Mouse (Mus musculus) small intestine, adult 2 months (tissue): ENCODE data around the gene Comp. TPM values are rescaled to one million over a fixed set of nuclear protein-coding genes. Genes with fewer than 3 reads are reported as not detected.

Source experiments
- H3K27ac ChIP-seq: fragments of 200-500 bp; 2 replicates; pipeline ENCODE4 v1.5.1; 2012; ENCODE audit warnings: low read depth, low read length, control low read depth, inconsistent platforms; ENCODE audit not compliant: insufficient read depth
- H3K27me3 ChIP-seq: fragments of 200-500 bp; 2 replicates; pipeline ENCODE4 v1.6.1; 2012; ENCODE audit warnings: mild to moderate bottlenecking, moderate library complexity, low read length, inconsistent platforms; ENCODE audit not compliant: control insufficient read depth, insufficient read depth
- H3K36me3 ChIP-seq: fragments of 200-500 bp; 2 replicates; pipeline ENCODE4 v1.6.1; 2012; ENCODE audit warnings: mild to moderate bottlenecking, low read length, control low read depth, inconsistent platforms; ENCODE audit not compliant: control insufficient read depth, insufficient read depth
- H3K4me1 ChIP-seq: fragments of 200-500 bp; 2 replicates; pipeline ENCODE4 v1.6.1; 2012; ENCODE audit warnings: low read length, inconsistent platforms, mixed read lengths; ENCODE audit not compliant: control insufficient read depth, insufficient read depth, insufficient read length
- H3K4me3 ChIP-seq: fragments of 200-500 bp; 2 replicates; pipeline ENCODE4 v1.5.1; 2012; ENCODE audit warnings: low read depth, mild to moderate bottlenecking, control low read depth, inconsistent platforms, low read length, moderate library complexity
- CTCF ChIP-seq: fragments of 200-500 bp; IDR thresholded peaks from 2 replicates; pipeline ENCODE4 v1.5.1; 2012; ENCODE audit warnings: low read depth, mild to moderate bottlenecking, control low read depth, inconsistent platforms, low read length, moderate library complexity, mixed read lengths; ENCODE audit not compliant: insufficient replicate concordance, insufficient read length; ENCODE audit errors: extremely low read depth
- POLR2A ChIP-seq: fragments of 200-500 bp; IDR thresholded peaks from 2 replicates; pipeline ENCODE4 v1.6.1; 2012; ENCODE audit warnings: low read depth, mild to moderate bottlenecking, control low read depth, inconsistent platforms, low read length, moderate library complexity
- WGBS: fragments of 180-500 bp; shearing (Covaris S2); methylation state at CpG from one replicate; pipeline ENCODE4 v1.1.7; 2018; 5-methylcytosine and 5-hydroxymethylcytosine counted together
- polyA plus RNA-seq: library from polyadenylated mRNA; depleted of rRNA; stranded (reverse); fragments of >200 nt; gene quantifications from 2 replicates; pipeline ENCODE4 v1.2.3, GENCODE M21; 2012; rRNA removed

Comp gene
- polyA plus RNA-seq: 0.13 and 1.2 TPM in 2 replicates

DNA sequence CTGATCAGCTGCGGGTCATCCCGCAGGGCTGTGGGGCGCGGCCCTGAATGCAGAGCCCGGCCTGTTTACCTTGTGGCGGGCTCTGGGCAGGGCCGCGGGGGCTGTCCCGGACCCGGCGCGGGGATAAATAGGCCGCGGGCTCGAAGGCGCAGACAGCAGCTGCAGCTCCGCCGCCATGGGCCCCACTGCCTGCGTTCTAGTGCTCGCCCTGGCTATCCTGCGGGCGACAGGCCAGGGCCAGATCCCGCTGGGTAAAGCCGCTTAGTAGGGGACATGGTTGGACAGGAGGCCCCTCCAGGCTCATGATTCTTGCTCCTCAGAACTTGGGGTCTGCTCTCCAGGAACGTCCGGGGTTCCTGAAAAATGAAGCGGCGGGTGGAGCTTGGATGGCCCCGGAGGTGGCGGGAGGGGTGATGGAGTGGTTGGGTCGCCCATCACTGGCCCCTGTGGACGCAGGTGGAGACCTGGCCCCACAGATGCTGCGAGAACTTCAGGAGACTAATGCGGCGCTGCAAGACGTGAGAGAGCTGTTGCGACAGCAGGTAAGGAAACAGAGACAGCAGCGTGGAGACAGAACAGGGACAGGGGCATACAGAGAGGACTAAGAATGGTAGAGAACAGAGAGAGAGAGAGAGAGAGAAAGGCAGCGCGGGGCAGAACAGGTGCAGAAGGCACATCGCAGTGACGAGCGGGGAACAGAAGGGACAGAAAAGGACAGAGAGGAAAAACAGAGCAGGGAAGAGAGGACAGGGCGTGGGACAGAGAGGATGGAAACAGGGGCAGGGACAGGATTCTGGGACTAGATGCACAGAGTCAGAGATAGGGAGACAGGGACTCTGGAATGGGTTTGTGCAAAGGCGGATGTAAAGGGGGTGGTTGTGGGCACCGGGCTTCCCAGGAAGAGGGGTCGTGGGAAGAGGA is at the start of gene Comp:
Gene Comp, plus strand, starts transcription at position 162 of the 921 bp plus-strand sequence.
- H3K4me1 ChIP-seq: peaks cover 22% of the 10 kb centered on the region
- H3K27me3 ChIP-seq: peaks cover 52% of the 10 kb centered on the region
- peak within 1 kb of the TSS; percentile 54 for H3K4me3 ChIP-seq
- 6% methylated on average over 47 of the region's 47 CpGs for WGBS
- H3K36me3 ChIP-seq: no peaks in the 10 kb centered on the region
- TF ChIP-seq CTCF (no peak), POLR2A (no peak)
- H3K27ac ChIP-seq: no peak within 1 kb of the TSS

DNA sequence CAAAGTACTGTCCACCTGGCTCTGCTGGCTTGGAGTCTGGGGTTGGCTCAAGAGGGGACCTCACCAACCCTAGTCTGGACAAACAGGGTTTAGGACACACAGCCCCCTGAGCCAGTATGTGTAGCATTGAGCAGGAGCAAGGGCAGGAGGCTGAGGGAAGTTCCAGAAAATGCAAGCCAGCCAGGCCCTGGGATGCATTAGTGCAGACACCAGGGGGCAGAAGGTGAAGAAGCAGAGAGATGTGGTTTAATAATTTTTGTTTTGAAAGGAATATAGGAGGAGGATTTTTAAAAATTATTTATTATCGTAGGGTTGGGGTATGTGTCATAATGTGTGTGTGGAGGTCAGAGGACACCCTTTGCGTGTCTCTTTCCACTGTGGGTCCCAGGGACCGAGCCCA is 49.6 kb upstream of the Comp start:
- Histone ChIP-seq H3K4me3 (no peak overlapping the region), H3K27me3 (no peaks in the 10 kb centered on the region), H3K4me1 (no peaks in the 10 kb centered on the region), H3K27ac (no peak overlapping the region), H3K36me3 (no peaks in the 10 kb centered on the region)
- 88% methylated on average over 3 of the region's 3 CpGs for WGBS
- TF ChIP-seq POLR2A (no peak), CTCF (no peak)

DNA sequence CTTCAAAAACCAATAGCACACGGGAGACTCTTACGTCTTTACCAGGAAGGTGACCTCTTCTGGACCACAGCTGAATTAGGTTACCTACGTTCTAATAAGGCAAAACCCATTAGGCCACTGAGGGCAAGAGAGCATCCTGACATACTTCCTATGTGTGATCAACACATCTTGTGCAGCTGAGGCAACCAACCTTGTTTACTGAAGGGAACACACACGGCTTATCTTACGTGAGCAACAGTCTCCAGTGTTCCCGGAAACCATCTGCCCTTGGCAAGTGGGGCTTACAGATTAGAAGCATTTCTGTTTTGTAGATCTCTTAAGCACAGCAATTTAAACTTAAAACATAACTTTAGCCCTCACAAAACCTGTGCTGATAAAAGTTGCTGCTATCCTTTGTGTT is 45.8 kb upstream of the Comp start:
- Histone ChIP-seq H3K4me1 (no peaks in the 10 kb centered on the region), H3K4me3 (no peak overlapping the region), H3K27me3 (no peaks in the 10 kb centered on the region), H3K36me3 (peaks cover 17% of the 10 kb centered on the region), H3K27ac (no peak overlapping the region)
- 85% methylated on average over 6 of the region's 6 CpGs for WGBS
- TF ChIP-seq CTCF (no peak), POLR2A (no peak)

DNA sequence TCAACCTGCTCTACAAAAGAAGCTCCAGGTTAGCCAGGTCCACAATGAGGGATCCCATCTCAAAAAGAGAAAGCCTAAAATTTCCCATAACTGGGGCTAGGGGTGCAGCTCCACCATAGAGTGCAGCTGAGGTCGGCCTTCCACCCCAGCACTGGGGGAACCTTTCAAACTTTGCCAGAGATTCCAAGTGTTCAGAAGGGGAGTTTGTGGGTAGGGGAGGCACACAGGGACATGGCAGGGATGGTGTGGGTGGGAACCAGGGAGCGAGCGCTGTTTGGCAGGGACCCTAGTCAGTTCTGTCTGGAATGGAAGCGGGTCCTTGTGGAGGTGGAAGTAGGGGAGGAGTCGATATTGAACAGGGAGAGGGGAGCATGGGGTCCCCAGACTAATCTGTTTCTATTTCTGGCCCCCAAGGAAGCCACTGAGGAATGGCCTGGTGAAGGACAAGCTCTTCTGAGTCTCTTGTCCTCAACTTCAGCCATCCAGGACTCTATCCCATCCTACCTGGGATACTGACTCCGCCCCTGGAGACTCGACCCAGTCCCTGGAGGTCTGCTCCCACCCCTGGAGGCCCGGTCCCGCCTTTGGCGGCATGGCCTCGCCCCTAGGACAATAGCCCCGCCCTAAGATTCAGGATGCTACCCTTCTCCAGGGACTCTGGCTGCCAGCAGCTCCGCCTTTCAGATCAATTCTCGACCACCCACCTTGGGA is 44.1 kb upstream of the Comp start, which contains the start of gene Gdf1:
Gene Gdf1, plus strand, starts transcription at position 694 of the 711 bp plus-strand sequence.
- peaks cover 35% of the 10 kb centered on the region for H3K36me3 ChIP-seq
- H3K4me3 ChIP-seq: no peak within 1 kb of the TSS
- WGBS: 33% methylated on average over 14 of the region's 14 CpGs
- no peak within 1 kb of the TSS for H3K27ac ChIP-seq
- TF ChIP-seq POLR2A (no peak), CTCF (no peak)
- H3K4me1 ChIP-seq: no peaks in the 10 kb centered on the region
- no peaks in the 10 kb centered on the region for H3K27me3 ChIP-seq

DNA sequence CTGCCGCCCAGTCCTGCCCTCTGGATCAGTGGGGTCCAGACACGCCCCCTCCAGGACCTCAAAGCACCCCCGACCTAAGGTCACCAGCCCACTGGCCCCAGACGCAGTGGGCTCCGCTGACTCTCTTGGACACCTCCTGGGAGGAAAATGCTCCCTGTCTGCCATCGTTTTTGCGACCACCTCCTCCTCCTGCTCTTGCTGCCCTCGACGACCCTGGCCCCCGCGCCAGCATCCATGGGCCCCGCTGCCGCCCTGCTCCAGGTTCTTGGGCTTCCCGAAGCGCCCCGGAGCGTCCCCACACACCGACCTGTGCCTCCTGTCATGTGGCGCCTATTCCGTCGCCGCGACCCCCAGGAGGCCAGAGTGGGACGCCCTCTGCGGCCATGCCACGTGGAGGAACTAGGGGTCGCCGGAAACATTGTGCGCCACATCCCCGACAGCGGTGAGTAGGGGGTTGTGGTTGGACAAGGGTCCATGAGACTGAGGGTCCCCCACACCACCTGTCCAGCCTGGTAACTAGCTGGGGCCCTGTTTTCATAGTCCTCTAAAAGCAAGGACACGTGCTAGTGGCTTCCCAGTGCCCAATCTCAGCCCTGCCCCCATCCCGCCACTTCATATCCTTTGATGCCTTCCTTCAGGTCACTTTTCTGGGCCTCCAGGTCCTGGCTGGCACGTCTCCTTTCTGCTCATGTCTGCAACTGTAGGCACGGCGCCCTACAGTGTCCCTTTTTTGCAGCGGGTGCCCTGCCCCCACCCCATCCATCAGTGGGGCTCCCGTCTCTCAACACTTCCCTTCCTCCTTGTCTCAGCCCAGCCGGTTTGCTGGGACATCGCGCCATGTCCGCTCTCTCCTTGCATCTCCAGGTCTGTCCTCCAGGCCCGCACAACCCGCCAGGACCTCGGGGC is 43.3 kb upstream of the Comp start:
- 35% methylated on average over 45 of the region's 45 CpGs for WGBS
- H3K27ac ChIP-seq: no peak overlapping the region
- no peaks in the 10 kb centered on the region for H3K27me3 ChIP-seq
- H3K4me1 ChIP-seq: no peaks in the 10 kb centered on the region
- peaks cover 43% of the 10 kb centered on the region for H3K36me3 ChIP-seq
- no peak overlapping the region for H3K4me3 ChIP-seq
- TF ChIP-seq POLR2A (no peak), CTCF (no peak)

DNA sequence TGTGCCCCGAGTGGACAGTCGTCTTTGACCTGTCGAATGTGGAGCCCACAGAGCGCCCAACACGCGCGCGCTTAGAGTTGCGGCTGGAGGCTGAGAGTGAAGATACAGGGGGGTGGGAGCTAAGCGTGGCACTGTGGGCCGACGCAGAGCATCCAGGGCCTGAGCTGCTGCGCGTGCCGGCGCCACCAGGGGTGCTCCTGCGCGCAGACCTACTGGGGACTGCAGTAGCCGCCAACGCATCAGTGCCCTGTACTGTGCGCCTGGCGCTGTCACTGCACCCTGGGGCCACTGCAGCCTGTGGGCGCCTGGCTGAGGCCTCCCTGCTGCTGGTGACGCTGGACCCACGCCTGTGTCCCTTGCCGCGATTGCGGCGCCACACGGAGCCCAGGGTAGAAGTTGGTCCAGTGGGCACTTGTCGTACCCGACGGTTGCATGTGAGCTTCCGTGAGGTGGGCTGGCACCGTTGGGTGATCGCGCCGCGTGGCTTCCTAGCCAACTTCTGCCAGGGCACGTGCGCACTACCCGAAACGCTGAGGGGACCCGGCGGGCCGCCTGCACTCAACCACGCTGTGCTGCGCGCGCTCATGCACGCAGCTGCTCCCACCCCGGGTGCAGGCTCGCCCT is 42.5 kb upstream of the Comp start:
- H3K36me3 ChIP-seq: peaks cover 51% of the 10 kb centered on the region
- TF ChIP-seq POLR2A: no peak
- TF ChIP-seq CTCF: no peak
- no peaks in the 10 kb centered on the region for H3K27me3 ChIP-seq
- H3K4me3 ChIP-seq: no peak overlapping the region
- H3K27ac ChIP-seq: no peak overlapping the region
- WGBS: 76% methylated on average over 53 of the region's 53 CpGs
- no peaks in the 10 kb centered on the region for H3K4me1 ChIP-seq
